Mouse (Mus musculus) ES-Bruce4 (cell line): Measurements from ENCODE around the gene Klk1b26.
"Not testable (repeated sequence)": the region's sequence is repeated elsewhere in the genome, so short reads cannot be mapped to it uniquely, and the experiment has no call there.

Experiments used
- CTCF ChIP-seq: IDR thresholded peaks from one replicate; pipeline ENCODE4 v1.8.1; 2011; ENCODE audit warnings: low read depth, low read length
- EP300 ChIP-seq: IDR thresholded peaks from 2 replicates; pipeline ENCODE4 v1.6.1; 2011; ENCODE audit warnings: low read depth, low read length; ENCODE audit not compliant: insufficient read depth
- POLR2A ChIP-seq: IDR thresholded peaks from one replicate; pipeline ENCODE4 v1.8.1; 2011; ENCODE audit warnings: low read length; ENCODE audit not compliant: insufficient read depth

DNA sequence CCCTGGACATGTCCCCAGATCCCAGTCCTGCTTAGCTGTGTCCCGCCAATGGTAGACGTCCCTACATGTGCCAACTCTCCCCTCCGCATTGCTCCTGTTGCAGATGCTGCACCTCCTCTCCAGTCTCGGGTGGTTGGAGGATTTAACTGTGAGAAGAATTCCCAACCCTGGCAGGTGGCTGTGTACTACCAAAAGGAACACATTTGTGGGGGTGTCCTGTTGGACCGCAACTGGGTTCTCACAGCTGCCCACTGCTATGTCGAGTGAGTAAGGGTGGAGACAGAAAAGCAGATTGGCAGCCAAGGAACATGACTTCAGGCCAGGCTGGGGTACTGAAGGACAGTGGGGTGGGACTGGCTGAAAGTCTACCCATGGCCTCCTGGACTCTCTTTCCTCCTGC is 2.7 kb downstream of the Klk1b26 start:
- TF ChIP-seq POLR2A, CTCF, EP300: not testable (repeated sequence)
